Mouse (Mus musculus): ENCODE data around the gene Abhd5. TPM values are rescaled to one million over a fixed set of nuclear protein-coding genes. Genes with fewer than 3 reads are reported as not detected.

The Abhd5 gene
- polyA plus RNA-seq, 1 experiment from 2014 or later, result 29.9 TPM

DNA sequence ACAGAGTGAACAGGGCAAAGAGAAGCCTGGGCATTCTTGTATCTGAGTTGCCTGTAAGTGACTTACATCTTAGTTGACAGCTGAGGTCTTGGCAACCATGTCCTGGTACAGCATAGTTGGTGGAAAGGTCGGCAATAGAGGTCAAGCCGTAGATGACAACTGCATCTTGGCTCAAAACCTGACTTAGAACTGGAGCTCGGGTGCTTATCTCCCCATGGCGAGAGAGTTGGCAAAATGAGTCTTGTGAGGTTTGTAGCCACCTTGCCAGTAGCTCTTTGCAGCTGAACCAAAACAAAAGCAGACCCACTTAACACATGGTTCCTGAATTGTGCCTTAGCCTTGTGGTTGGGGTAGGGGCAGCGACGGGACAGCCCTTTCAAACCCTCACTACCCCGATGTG lies 8.0 kb upstream of the Abhd5 start:
- Histone ChIP-seq H3K4me3 (ENCODE audit: low read length) (no peak overlapping the region), H3K9ac (ENCODE audit: low read length) (no peak overlapping the region), H3K36me3 (ENCODE audit: control insufficient read depth, insufficient read depth, low read length) (no peaks in the 10 kb centered on the region), H3K4me1 (replicated peaks; ENCODE audit: control insufficient read depth, insufficient read depth, low read length) (no peaks in the 10 kb centered on the region), H3K9me3 (ENCODE audit: control insufficient read depth, low read length) (no peaks in the 10 kb centered on the region), H3K27ac (ENCODE audit: low read length) (no peak overlapping the region), H3K27me3 (ENCODE audit: control insufficient read depth, insufficient read depth, low read depth, low read length) (no peaks in the 10 kb centered on the region), H3K4me2 (ENCODE audit: low read depth, low read length) (no peak overlapping the region)
- WGBS, result 78% methylated on average over 7 of the region's 7 CpGs
- no peak for ATAC-seq (ENCODE audit: low read depth)

DNA sequence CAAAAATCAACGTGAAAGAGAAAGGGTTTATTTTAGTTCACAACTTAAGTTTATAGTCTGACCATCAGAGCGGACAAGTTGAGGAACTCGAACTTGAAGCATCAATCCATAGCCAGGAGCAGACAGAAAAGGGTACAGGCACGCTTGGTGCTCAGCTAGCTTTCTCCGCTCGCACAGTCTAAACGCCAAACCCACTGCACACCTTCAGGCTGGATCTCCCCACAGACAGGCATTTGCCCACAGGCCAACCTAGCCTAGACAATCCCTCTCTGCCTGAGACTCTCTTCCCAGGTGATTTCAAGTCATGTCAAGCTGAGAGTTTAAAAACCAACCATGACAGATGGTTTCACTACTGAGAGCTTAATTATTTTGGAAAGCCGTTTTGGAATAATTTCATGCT lies 6.8 kb upstream of the Abhd5 start:
- H3K9ac ChIP-seq (ENCODE audit: low read length), result no peak overlapping the region

DNA sequence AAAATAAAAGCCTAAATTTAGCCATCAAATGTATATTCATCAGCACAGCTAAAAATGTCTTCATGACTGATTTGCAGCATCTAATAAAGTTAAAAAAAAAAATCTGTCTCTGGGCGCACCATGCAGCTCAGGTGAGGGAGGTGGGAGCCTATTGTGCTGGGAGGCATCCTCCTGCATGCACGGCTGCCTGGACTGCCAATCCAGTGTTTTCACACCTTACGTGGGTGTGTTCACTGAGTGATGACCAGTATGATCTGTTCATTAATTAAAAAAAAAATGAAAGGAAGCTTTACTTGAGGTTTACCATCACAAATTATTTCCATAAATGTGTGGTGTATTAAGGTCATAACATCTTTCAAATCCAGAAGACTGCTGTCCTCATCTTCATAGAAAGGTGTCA lies 6.1 kb upstream of the Abhd5 start:
- H3K9me3 ChIP-seq (ENCODE audit: control insufficient read depth, low read length), result no peaks in the 10 kb centered on the region
- ATAC-seq (ENCODE audit: low read depth), result no peak

More for the DNA sequence above, 6.8 kb upstream of the Abhd5 start:
- Histone ChIP-seq H3K27ac (ENCODE audit: low read length) (no peak overlapping the region), H3K36me3 (ENCODE audit: control insufficient read depth, insufficient read depth, low read length) (no peaks in the 10 kb centered on the region), H3K9me3 (ENCODE audit: control insufficient read depth, low read length) (no peaks in the 10 kb centered on the region), H3K4me1 (replicated peaks; ENCODE audit: control insufficient read depth, insufficient read depth, low read length) (no peaks in the 10 kb centered on the region), H3K4me3 (ENCODE audit: low read length) (no peak overlapping the region), H3K4me2 (ENCODE audit: low read depth, low read length) (no peak overlapping the region), H3K27me3 (ENCODE audit: control insufficient read depth, insufficient read depth, low read depth, low read length) (no peaks in the 10 kb centered on the region)
- WGBS, result 85% methylated on average over 8 of the region's 8 CpGs
- ATAC-seq (ENCODE audit: low read depth), result no peak

DNA sequence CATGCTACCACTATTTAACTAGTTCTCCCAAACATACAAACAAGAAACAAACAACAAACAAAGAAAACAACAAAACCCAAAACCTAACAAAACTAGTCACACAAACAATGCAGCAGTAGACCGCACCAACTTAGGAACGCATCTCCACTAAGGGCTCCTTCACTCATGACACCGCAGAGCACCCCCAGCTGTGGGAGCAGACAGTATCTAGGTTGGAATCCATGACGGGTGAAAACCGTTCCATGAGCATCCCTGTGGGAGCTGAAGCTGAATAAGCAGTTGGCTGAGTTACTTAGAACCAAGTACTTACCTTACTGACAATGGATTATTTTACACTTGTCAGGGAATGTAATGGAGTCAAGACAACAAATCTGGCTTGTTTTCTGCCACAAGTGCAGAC lies 5.3 kb upstream of the Abhd5 start:
- Histone ChIP-seq H3K36me3 (ENCODE audit: control insufficient read depth, insufficient read depth, low read length) (no peaks in the 10 kb centered on the region), H3K4me1 (replicated peaks; ENCODE audit: control insufficient read depth, insufficient read depth, low read length) (no peaks in the 10 kb centered on the region; the same call in 1 of the 2 replicates), H3K27ac (ENCODE audit: low read length) (no peak overlapping the region), H3K27me3 (ENCODE audit: control insufficient read depth, insufficient read depth, low read depth, low read length) (no peaks in the 10 kb centered on the region), H3K9ac (ENCODE audit: low read length) (no peak overlapping the region), H3K9me3 (ENCODE audit: control insufficient read depth, low read length) (no peaks in the 10 kb centered on the region), H3K4me2 (ENCODE audit: low read depth, low read length) (no peak overlapping the region), H3K4me3 (ENCODE audit: low read length) (no peak overlapping the region)
- WGBS, result 79% methylated on average over 5 of the region's 5 CpGs
- no peak for ATAC-seq (ENCODE audit: low read depth)

More for the DNA sequence above, 6.1 kb upstream of the Abhd5 start:
- Histone ChIP-seq H3K4me1 (replicated peaks; ENCODE audit: control insufficient read depth, insufficient read depth, low read length) (no peaks in the 10 kb centered on the region), H3K9ac (ENCODE audit: low read length) (no peak overlapping the region), H3K27ac (ENCODE audit: low read length) (no peak overlapping the region), H3K4me3 (ENCODE audit: low read length) (no peak overlapping the region), H3K36me3 (ENCODE audit: control insufficient read depth, insufficient read depth, low read length) (no peaks in the 10 kb centered on the region), H3K4me2 (ENCODE audit: low read depth, low read length) (no peak overlapping the region), H3K27me3 (ENCODE audit: control insufficient read depth, insufficient read depth, low read depth, low read length) (no peaks in the 10 kb centered on the region)
- 78% methylated on average over 3 of the region's 3 CpGs for WGBS

DNA sequence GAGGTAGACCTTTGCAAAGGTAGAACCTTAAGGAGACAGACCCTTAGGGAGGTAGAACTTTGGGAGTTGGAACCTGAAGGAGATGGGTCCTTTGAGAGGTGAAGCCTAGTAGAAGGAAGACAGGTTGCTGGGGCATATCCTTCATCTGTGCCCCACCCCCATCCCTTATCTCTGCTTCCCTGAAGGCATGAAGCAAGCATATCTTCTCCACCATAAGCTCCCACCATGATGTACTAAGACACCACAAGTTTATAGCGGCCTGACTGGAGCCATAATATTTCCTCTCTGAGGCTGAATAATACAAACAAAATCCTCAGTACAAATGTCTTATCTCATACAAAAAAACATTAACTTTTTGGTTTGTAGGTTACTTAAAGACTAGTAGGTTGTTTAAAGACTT lies 3.5 kb upstream of the Abhd5 start:
- peaks cover 2% of the 10 kb centered on the region; the same call in 1 of the 2 replicates for H3K4me1 ChIP-seq (replicated peaks; ENCODE audit: control insufficient read depth, insufficient read depth, low read length)
- no peak overlapping the region for H3K4me2 ChIP-seq (ENCODE audit: low read depth, low read length)
- no peaks in the 10 kb centered on the region for H3K27me3 ChIP-seq (ENCODE audit: control insufficient read depth, insufficient read depth, low read depth, low read length)
- no peak overlapping the region for H3K9ac ChIP-seq (ENCODE audit: low read length)
- no peak overlapping the region for H3K4me3 ChIP-seq (ENCODE audit: low read length)
- H3K27ac ChIP-seq (ENCODE audit: low read length), result no peak overlapping the region
- H3K9me3 ChIP-seq (ENCODE audit: control insufficient read depth, low read length), result no peaks in the 10 kb centered on the region
- WGBS, result 82% methylated on average over 1 of the region's 1 CpGs
- H3K36me3 ChIP-seq (ENCODE audit: control insufficient read depth, insufficient read depth, low read length), result no peaks in the 10 kb centered on the region
- ATAC-seq (ENCODE audit: low read depth), result no peak

DNA sequence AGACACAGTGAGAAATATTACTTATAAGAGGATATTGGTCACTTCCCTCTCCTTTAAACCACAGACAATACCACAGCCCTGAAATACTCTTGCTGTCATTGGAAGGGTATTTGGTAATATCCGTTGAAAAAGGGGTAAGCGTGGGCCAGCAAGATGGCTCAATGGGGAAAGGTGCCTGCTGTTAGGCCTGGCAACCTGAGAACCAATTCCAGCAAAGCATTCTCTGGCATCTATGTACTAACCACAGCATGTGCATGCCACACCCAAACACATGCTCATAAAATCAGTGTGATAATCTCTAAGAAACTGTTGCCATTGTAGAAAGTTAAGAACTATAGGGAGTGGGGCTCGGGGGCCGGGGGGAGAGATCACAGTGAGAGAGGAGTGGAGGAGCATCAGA lies 2.1 kb upstream of the Abhd5 start:
- no peak overlapping the region for H3K4me2 ChIP-seq (ENCODE audit: low read depth, low read length)
- no peak overlapping the region for H3K9ac ChIP-seq (ENCODE audit: low read length)
- H3K27me3 ChIP-seq (ENCODE audit: control insufficient read depth, insufficient read depth, low read depth, low read length), result no peaks in the 10 kb centered on the region
- WGBS, result 84% methylated on average over 4 of the region's 4 CpGs
- H3K36me3 ChIP-seq (ENCODE audit: control insufficient read depth, insufficient read depth, low read length), result no peaks in the 10 kb centered on the region
- H3K27ac ChIP-seq (ENCODE audit: low read length), result no peak overlapping the region
- H3K4me3 ChIP-seq (ENCODE audit: low read length), result no peak overlapping the region
- H3K9me3 ChIP-seq (ENCODE audit: control insufficient read depth, low read length), result no peaks in the 10 kb centered on the region
- H3K4me1 ChIP-seq (replicated peaks; ENCODE audit: control insufficient read depth, insufficient read depth, low read length), result peaks cover 6% of the 10 kb centered on the region; the same call in 1 of the 2 replicates
- ATAC-seq (ENCODE audit: low read depth), result no peak

DNA sequence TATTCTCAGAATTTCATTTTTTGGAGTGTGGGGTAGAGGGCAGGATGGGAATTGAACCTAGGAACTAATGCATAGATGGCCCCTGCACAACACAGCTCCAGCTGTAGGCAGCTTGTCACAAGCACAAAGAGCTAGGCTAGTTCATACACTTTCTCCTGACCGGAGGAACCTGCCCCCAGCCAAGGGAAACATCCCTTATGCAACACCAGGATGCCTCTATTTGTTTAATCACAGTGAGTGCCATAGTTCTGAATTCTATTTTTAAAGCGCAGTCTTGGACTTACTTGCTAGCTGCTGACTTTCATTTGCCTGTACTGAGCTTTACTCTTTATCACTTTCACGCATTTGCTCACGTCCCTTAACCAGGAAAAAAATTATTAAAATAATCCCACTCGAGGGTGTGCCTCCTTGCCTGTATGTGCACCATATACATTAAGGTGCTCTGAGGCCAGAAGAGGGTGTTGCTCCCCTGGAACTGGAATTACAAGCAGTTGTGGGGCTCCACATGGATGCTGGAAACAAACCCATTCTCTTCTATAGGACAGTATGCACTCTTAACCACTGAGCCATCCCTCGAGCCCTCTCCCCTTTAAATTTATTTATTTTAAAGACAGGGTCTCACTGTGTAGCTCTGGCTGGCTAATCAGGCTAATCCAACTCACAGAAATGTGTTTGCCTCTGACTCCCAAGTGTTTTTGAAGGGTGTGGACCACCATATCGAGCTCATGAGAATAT lies 845 bp upstream of the Abhd5 start:
- peak overlapping the region; percentile 81 for H3K4me2 ChIP-seq (ENCODE audit: low read depth, low read length)
- H3K4me1 ChIP-seq (replicated peaks; ENCODE audit: control insufficient read depth, insufficient read depth, low read length), result peaks cover 6% of the 10 kb centered on the region; the same call in 1 of the 2 replicates
- no peak for ATAC-seq (ENCODE audit: low read depth)
- no peaks in the 10 kb centered on the region for H3K27me3 ChIP-seq (ENCODE audit: control insufficient read depth, insufficient read depth, low read depth, low read length)
- H3K36me3 ChIP-seq (ENCODE audit: control insufficient read depth, insufficient read depth, low read length), result no peaks in the 10 kb centered on the region
- peak overlapping the region; percentile 89 for H3K9ac ChIP-seq (ENCODE audit: low read length)
- H3K27ac ChIP-seq (ENCODE audit: low read length), result peak overlapping the region; percentile 36; the same call in 1 of the 2 replicates
- no peaks in the 10 kb centered on the region for H3K9me3 ChIP-seq (ENCODE audit: control insufficient read depth, low read length)
- 55% methylated on average over 7 of the region's 7 CpGs for whole genome bisulfite sequencing
- H3K4me3 ChIP-seq (ENCODE audit: low read length), result no peak overlapping the region; the same call in 1 of the 2 replicates

DNA sequence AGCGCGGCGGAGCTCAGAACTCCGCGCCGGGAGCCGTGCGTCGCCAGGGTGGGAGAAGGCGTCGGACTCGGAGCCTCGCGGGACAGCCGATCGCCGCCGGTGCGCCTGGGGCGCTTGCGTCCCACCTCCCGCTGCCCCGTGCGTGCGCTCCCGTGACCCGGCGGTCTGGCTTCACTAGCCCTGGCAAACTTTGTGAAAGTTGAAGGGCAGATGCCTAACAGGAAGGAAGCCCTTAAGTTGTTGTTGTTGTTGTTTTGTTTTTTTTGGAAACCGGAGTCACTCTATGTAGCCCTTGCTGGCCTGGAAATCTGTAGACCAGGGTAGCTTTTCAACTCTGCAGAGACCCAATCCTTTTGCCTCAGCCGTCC lies 601 bp downstream of the Abhd5 start:
- Histone ChIP-seq H3K9me3 (ENCODE audit: control insufficient read depth, low read length) (no peaks in the 10 kb centered on the region), H3K4me1 (replicated peaks; ENCODE audit: control insufficient read depth, insufficient read depth, low read length) (peaks cover 6% of the 10 kb centered on the region; the same call in 1 of the 2 replicates), H3K4me2 (ENCODE audit: low read depth, low read length) (peak overlapping the region; percentile 81), H3K27me3 (ENCODE audit: control insufficient read depth, insufficient read depth, low read depth, low read length) (no peaks in the 10 kb centered on the region), H3K4me3 (ENCODE audit: low read length) (peak overlapping the region; percentile 81), H3K27ac (ENCODE audit: low read length) (peak overlapping the region; percentile 61), H3K9ac (ENCODE audit: low read length) (peak overlapping the region; percentile 89), H3K36me3 (ENCODE audit: control insufficient read depth, insufficient read depth, low read length) (no peaks in the 10 kb centered on the region)
- under 1% methylated on average over 30 of the region's 30 CpGs for WGBS
- ATAC-seq (ENCODE audit: low read depth), result peak; percentile 49

DNA sequence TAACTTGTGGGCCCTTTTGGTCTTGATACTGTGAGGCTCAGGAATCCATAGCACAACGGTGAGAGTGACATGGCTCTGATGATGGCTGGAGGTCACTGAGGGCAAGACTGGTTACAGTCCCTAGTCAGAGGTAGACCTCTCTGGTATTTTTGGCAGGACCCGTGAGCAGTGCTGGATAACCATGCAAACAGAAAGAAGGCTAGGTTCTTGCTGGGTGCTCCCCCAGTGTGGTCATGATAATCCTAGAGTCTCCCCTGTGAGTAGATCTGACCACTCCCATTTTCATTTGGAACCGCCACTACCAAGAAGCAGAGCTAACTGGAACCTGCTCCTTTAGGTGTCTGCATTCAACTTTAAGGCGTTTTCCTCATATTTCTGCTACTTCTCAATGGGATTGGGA lies 1.5 kb downstream of the Abhd5 start:
- H3K9me3 ChIP-seq (ENCODE audit: control insufficient read depth, low read length), result no peaks in the 10 kb centered on the region
- peak overlapping the region; percentile 12; the same call in 1 of the 2 replicates for H3K4me3 ChIP-seq (ENCODE audit: low read length)
- H3K27ac ChIP-seq (ENCODE audit: low read length), result no peak overlapping the region
- H3K9ac ChIP-seq (ENCODE audit: low read length), result 0 out of 2 replicates have a peak overlapping the region, but pooled peaks have one; percentile 32
- H3K4me2 ChIP-seq (ENCODE audit: low read depth, low read length), result no peak overlapping the region
- ATAC-seq (ENCODE audit: low read depth), result no peak
- peaks cover 6% of the 10 kb centered on the region; the same call in 1 of the 2 replicates for H3K4me1 ChIP-seq (replicated peaks; ENCODE audit: control insufficient read depth, insufficient read depth, low read length)
- 84% methylated on average over 4 of the region's 4 CpGs for WGBS
- H3K36me3 ChIP-seq (ENCODE audit: control insufficient read depth, insufficient read depth, low read length), result no peaks in the 10 kb centered on the region
- no peaks in the 10 kb centered on the region for H3K27me3 ChIP-seq (ENCODE audit: control insufficient read depth, insufficient read depth, low read depth, low read length)

Measured in lung, embryonic 16.5 days (tissue).